Mouse (Mus musculus): ENCODE results near the gene Tmem54. TPM values are rescaled to one million over a fixed set of nuclear protein-coding genes. Genes with fewer than 3 reads are reported as not detected.

Gene Tmem54
- polyA plus RNA-seq, 1 experiment from 2014 or later, result 1.5 TPM

DNA sequence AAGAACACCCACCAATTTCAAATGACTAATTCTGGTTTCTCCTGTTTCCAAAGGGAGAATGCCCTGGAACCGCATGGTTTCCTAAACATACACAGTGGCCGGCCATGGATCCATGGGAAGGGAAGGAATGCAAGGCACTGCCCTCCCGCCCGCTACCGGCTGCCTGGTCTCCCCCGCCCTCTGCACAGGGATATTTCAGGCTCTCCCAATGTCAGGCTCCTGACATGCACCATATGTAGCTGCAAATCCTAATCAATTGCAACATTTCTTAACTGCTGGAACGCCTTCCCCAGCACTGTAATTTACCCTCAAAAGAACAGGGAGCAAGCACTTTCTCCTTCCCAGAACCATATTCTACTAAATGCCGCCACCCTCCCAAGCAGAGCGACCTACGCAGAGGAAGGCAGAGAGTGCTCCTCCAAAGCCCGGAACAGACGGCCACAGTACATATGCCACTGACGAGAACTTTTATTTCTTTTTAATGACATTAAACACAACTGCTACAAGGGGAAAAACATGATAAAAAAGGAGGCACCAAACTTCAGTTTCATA, 42.3 kb downstream of the Tmem54 start:
- no peak overlapping the region for H3K4me2 ChIP-seq (ENCODE audit: low read depth, low read length, severe bottlenecking)
- H3K9me3 ChIP-seq (ENCODE audit: control insufficient read depth, low read length), result no peaks in the 10 kb centered on the region
- H3K27me3 ChIP-seq (ENCODE audit: control insufficient read depth, insufficient read depth, low read length), result no peaks in the 10 kb centered on the region
- DNase-seq (ENCODE audit: low spot score) (no peak), ATAC-seq (replicated peaks; ENCODE audit: low FRiP score) (no peak)
- no peak overlapping the region for H3K27ac ChIP-seq (ENCODE audit: low read depth, low read length)
- WGBS, result 91% methylated on average over 13 of the region's 13 CpGs
- H3K4me1 ChIP-seq (replicated peaks; ENCODE audit: control insufficient read depth, insufficient read depth, low read length), result no peaks in the 10 kb centered on the region
- no peak overlapping the region for H3K9ac ChIP-seq (ENCODE audit: low read length)
- H3K4me3 ChIP-seq (ENCODE audit: low read depth, low read length), result no peak overlapping the region
- H3K36me3 ChIP-seq (ENCODE audit: control insufficient read depth, insufficient read depth, low read length), result no peaks in the 10 kb centered on the region; the same call in 1 of the 2 replicates

DNA sequence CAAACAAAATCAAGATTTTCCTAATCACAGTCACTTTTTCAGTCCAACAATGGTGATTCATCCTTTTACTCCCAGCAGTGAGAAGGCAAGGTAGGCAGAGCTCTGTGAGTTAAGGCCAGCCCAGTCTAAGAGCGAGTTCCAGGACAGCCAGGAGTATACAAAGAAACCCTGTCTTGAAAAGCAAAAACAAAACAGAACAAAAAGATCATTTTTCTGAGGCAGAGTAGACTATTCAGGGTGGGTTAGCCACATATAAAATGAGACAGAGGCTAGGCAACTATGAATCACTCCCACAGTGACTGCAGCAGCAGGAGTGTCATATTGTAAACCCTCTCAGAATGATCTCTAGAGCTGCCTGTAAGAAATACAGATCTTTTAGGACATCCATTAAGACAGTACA, 44.0 kb downstream of the Tmem54 start:
- Histone ChIP-seq H3K27me3 (ENCODE audit: control insufficient read depth, insufficient read depth, low read length) (no peaks in the 10 kb centered on the region), H3K4me3 (ENCODE audit: low read depth, low read length) (no peak overlapping the region), H3K27ac (ENCODE audit: low read depth, low read length) (no peak overlapping the region), H3K4me2 (ENCODE audit: low read depth, low read length, severe bottlenecking) (no peak overlapping the region), H3K4me1 (replicated peaks; ENCODE audit: control insufficient read depth, insufficient read depth, low read length) (no peaks in the 10 kb centered on the region), H3K9me3 (ENCODE audit: control insufficient read depth, low read length) (no peaks in the 10 kb centered on the region), H3K36me3 (ENCODE audit: control insufficient read depth, insufficient read depth, low read length) (no peaks in the 10 kb centered on the region; the same call in 1 of the 2 replicates), H3K9ac (ENCODE audit: low read length) (no peak overlapping the region)
- no peak for ATAC-seq (replicated peaks; ENCODE audit: low FRiP score)
- DNase-seq (ENCODE audit: low spot score), result no peak
- WGBS, result 81% methylated on average over 1 of the region's 1 CpGs

DNA sequence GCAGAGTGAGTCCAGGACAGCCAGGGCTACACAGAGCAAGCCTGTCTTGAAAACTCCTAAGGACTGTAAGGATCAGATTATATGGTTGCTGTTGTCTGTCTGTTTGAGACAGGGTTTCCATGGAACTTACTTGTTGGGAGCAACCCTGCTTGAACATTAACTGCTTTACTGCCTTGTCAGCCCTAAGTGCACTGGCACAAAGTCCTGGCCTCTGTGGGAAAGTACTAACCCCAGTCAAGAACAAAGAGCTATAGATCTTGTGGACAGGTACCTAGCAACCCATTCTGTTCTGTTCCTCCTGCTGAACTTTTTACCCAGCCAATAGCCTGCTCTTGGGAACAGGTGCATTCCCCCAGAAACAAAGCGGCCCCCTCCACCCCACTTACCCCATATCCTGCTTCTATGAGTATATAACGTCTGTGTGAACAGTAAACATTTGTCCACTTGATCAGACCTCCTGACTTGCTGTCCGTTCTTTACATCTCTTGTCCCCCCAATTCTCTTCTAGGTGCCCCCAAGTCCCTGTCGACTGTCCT, 46.0 kb downstream of the Tmem54 start:
- 96% methylated on average over 4 of the region's 4 CpGs for WGBS
- Histone ChIP-seq H3K4me2 (ENCODE audit: low read depth, low read length, severe bottlenecking) (no peak overlapping the region), H3K4me1 (replicated peaks; ENCODE audit: control insufficient read depth, insufficient read depth, low read length) (no peaks in the 10 kb centered on the region), H3K9me3 (ENCODE audit: control insufficient read depth, low read length) (no peaks in the 10 kb centered on the region), H3K4me3 (ENCODE audit: low read depth, low read length) (no peak overlapping the region), H3K9ac (ENCODE audit: low read length) (no peak overlapping the region), H3K27me3 (ENCODE audit: control insufficient read depth, insufficient read depth, low read length) (no peaks in the 10 kb centered on the region), H3K27ac (ENCODE audit: low read depth, low read length) (no peak overlapping the region), H3K36me3 (ENCODE audit: control insufficient read depth, insufficient read depth, low read length) (no peaks in the 10 kb centered on the region; the same call in 1 of the 2 replicates)
- ATAC-seq (replicated peaks; ENCODE audit: low FRiP score) (no peak), DNase-seq (ENCODE audit: low spot score) (no peak)

DNA sequence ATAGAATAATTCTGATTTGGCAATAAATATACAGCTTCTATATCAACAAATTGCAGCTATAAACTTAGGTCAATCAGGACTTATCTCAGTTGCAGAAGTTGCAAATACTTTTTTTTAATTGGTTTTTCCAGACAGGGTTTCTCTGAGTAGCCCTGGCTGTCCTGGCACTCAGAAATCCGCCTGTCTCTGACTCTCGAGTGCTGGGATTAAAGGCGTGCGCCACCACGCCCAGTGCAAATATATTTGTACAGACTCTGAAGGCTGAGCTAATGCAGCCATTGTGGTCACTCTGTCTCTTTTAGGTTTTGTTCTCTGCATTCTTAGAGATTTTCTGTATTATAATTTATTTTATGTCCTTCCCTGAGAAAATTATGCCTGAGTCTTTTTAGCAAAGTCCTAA, 52.2 kb downstream of the Tmem54 start:
- H3K27me3 ChIP-seq (ENCODE audit: control insufficient read depth, insufficient read depth, low read length), result no peaks in the 10 kb centered on the region
- WGBS, result 93% methylated on average over 5 of the region's 5 CpGs
- H3K4me2 ChIP-seq (ENCODE audit: low read depth, low read length, severe bottlenecking), result no peak overlapping the region
- ATAC-seq (replicated peaks; ENCODE audit: low FRiP score) (no peak), DNase-seq (ENCODE audit: low spot score) (no peak)
- H3K36me3 ChIP-seq (ENCODE audit: control insufficient read depth, insufficient read depth, low read length), result no peaks in the 10 kb centered on the region
- H3K9ac ChIP-seq (ENCODE audit: low read length), result no peak overlapping the region
- no peak overlapping the region for H3K4me3 ChIP-seq (ENCODE audit: low read depth, low read length)
- H3K27ac ChIP-seq (ENCODE audit: low read depth, low read length), result no peak overlapping the region
- no peaks in the 10 kb centered on the region for H3K9me3 ChIP-seq (ENCODE audit: control insufficient read depth, low read length)
- H3K4me1 ChIP-seq (replicated peaks; ENCODE audit: control insufficient read depth, insufficient read depth, low read length), result no peaks in the 10 kb centered on the region

DNA sequence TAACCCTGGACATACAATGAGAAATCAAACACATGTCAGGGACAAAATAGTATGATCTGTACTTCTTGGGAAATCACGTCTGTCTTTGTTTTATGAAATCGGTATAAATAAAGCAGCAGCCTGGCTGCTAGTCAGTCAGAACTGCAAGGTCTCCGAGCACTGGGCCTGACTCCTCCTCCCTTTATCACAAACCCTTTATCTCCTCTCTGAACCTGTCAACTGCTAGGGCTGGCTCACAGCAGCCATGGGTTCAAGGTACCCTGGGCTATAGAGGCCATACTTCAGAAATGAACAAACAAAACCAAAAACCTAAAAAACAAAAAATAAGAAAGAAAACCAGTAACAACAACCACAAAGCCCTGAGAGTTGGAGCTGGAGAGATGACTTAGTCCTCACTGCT, 53.2 kb downstream of the Tmem54 start:
- no peaks in the 10 kb centered on the region for H3K36me3 ChIP-seq (ENCODE audit: control insufficient read depth, insufficient read depth, low read length)

DNA sequence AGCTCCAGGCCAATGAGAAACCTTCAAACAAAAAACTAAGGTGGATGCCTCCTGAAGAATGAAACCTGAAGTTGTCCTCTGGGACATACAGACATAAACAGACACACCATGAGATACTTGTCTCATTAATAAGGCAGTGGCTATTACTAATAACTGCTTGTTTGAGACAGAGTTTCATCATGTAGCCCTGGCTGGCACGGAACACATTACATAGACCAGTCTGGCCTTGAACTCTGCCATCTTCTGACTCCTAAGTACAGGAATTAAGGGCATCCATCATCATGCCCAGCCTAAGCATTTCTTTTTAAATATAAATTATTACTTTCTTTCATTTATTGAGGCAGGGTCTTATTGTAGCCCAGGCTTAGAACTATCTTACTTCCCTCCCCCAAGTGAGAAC, 55.7 kb downstream of the Tmem54 start:
- no peaks in the 10 kb centered on the region for H3K27me3 ChIP-seq (ENCODE audit: control insufficient read depth, insufficient read depth, low read length)
- ATAC-seq (replicated peaks; ENCODE audit: low FRiP score) (no peak), DNase-seq (ENCODE audit: low spot score) (no peak)
- H3K9me3 ChIP-seq (ENCODE audit: control insufficient read depth, low read length), result no peaks in the 10 kb centered on the region
- no peak overlapping the region for H3K4me2 ChIP-seq (ENCODE audit: low read depth, low read length, severe bottlenecking)
- H3K4me3 ChIP-seq (ENCODE audit: low read depth, low read length), result no peak overlapping the region
- no peaks in the 10 kb centered on the region for H3K4me1 ChIP-seq (replicated peaks; ENCODE audit: control insufficient read depth, insufficient read depth, low read length)
- no peaks in the 10 kb centered on the region for H3K36me3 ChIP-seq (ENCODE audit: control insufficient read depth, insufficient read depth, low read length)
- H3K27ac ChIP-seq (ENCODE audit: low read depth, low read length), result no peak overlapping the region
- no peak overlapping the region for H3K9ac ChIP-seq (ENCODE audit: low read length)
- 94% methylated on average over 1 of the region's 1 CpGs for WGBS

More for the DNA sequence above, 53.2 kb downstream of the Tmem54 start:
- DNase-seq (ENCODE audit: low spot score) (no peak), ATAC-seq (replicated peaks; ENCODE audit: low FRiP score) (no peak)
- Histone ChIP-seq H3K4me2 (ENCODE audit: low read depth, low read length, severe bottlenecking) (no peak overlapping the region), H3K4me3 (ENCODE audit: low read depth, low read length) (no peak overlapping the region), H3K9ac (ENCODE audit: low read length) (no peak overlapping the region), H3K27ac (ENCODE audit: low read depth, low read length) (no peak overlapping the region), H3K4me1 (replicated peaks; ENCODE audit: control insufficient read depth, insufficient read depth, low read length) (no peaks in the 10 kb centered on the region), H3K9me3 (ENCODE audit: control insufficient read depth, low read length) (no peaks in the 10 kb centered on the region), H3K27me3 (ENCODE audit: control insufficient read depth, insufficient read depth, low read length) (no peaks in the 10 kb centered on the region)
- WGBS, result 79% methylated on average over 3 of the region's 3 CpGs

Other genes starting within 250 kb of the Tmem54 start
- gene Trim62, start 222.0 kb upstream of the Tmem54 start, polyA plus RNA-seq (2014; fragmentation: Nextera tagmentation; extraction: Ambion mirVana), result 9.4 and 11.0 TPM in 2 replicates
- 11.5 TPM in 2 replicates for gene Azin2, start 143.1 kb upstream of the Tmem54 start, polyA plus RNA-seq (2014; fragmentation: Nextera tagmentation; extraction: Ambion mirVana)
- gene Ak2, start 113.6 kb upstream of the Tmem54 start, polyA plus RNA-seq (2014; fragmentation: Nextera tagmentation; extraction: Ambion mirVana), result 173 and 174 TPM in 2 replicates
- 10.1 and 12.2 TPM in 2 replicates for gene Rnf19b, start 47.3 kb upstream of the Tmem54 start, polyA plus RNA-seq (2014; fragmentation: Nextera tagmentation; extraction: Ambion mirVana)
- 0.87 and 1.2 TPM in 2 replicates for gene Hpca, start 16.5 kb downstream of the Tmem54 start, polyA plus RNA-seq (2014; fragmentation: Nextera tagmentation; extraction: Ambion mirVana)
- gene Fndc5, start 31.5 kb downstream of the Tmem54 start, polyA plus RNA-seq (2014; fragmentation: Nextera tagmentation; extraction: Ambion mirVana), result 0.63 and 1.4 TPM in 2 replicates
- gene S100pbp, start 84.2 kb downstream of the Tmem54 start, polyA plus RNA-seq (2014; fragmentation: Nextera tagmentation; extraction: Ambion mirVana), result 25.4 and 30.7 TPM in 2 replicates
- 113 and 118 TPM in 2 replicates for gene Yars, start 84.2 kb downstream of the Tmem54 start, polyA plus RNA-seq (2014; fragmentation: Nextera tagmentation; extraction: Ambion mirVana)
- gene C77080, start 155.9 kb downstream of the Tmem54 start, polyA plus RNA-seq (2014; fragmentation: Nextera tagmentation; extraction: Ambion mirVana), result 4.7 and 4.8 TPM in 2 replicates
- gene Sync, start 182.1 kb downstream of the Tmem54 start, polyA plus RNA-seq (2014; fragmentation: Nextera tagmentation; extraction: Ambion mirVana), result 0.37 and 0.57 TPM in 2 replicates
- gene Rbbp4, start 229.8 kb downstream of the Tmem54 start, polyA plus RNA-seq (2014; fragmentation: Nextera tagmentation; extraction: Ambion mirVana), result 508 and 555 TPM in 2 replicates
- gene Zbtb8os, start 230.1 kb downstream of the Tmem54 start, polyA plus RNA-seq (2014; fragmentation: Nextera tagmentation; extraction: Ambion mirVana), result 44.9 and 46.2 TPM in 2 replicates